Mouse (Mus musculus) retina, postnatal 7 days (tissue): ENCODE measurements around the gene 4931409K22Rik.
A peak's percentile ranks its signal among the peaks of the same experiment; 100 is the strongest.
"Not testable (repeated sequence)": the region's sequence is repeated elsewhere in the genome, so short reads cannot be mapped to it uniquely, and the experiment has no call there.

Experiments
- DNase-seq: peaks from one replicate; pipeline ENCODE4 v3.0.0-alpha.2; 2012; ENCODE audit warnings: low read depth, low spot score

The 4931409K22Rik gene

DNA sequence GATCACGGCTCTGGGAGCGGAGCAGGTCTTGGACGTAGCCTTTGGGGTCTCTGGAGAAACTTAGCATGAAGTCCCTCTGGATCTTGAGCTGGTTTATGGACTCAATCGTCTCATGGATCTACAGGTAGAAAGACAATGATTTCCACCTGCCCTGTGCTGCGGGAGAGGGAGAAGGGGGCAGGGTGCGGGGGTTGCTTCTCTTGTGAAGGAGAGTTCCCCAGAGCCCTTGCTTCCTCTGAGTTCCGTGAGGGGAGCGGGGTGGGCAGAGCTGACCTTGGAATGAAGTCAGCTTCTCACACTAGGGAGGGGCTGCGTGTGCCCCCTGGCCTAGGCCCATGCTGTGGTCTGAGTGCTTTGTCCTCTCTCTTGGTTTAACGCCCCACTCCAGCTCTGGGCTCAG is 36.6 kb upstream of the 4931409K22Rik start:
- no peak for DNase-seq

DNA sequence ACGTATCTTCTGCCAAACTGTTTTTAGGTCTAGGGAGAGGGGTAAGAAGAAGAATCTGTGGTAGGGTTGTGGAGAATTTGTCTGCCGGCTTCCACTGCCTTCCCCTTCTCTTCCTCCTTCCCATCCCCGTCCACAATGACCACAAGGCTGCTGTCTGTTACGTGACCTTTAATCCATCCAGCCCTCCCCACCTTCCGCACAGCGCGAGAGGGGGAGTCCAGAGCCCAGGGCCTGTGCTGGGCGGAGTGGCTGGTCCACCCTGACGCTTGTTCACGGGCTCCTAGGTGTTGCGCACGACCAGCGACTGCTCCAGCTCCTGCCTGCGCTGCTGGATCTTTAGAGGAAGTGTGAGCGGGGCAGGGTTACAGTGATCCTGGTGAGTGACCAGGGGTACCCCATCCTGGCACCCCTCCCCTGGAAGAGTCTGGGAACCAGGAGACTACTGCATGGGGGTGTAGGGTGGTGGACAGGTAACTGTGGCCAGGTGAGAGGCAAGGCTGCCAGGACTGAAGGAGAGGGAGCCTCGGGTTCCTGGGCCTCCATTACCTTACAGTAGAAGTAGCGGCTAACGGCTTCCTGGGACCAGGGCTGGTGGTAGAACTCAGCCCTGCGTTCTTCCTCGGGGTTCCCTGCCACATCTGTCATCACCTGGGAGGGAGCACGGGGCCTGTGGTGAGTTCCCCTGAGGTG is 36.0 kb upstream of the 4931409K22Rik start:
- no peak for DNase-seq

DNA sequence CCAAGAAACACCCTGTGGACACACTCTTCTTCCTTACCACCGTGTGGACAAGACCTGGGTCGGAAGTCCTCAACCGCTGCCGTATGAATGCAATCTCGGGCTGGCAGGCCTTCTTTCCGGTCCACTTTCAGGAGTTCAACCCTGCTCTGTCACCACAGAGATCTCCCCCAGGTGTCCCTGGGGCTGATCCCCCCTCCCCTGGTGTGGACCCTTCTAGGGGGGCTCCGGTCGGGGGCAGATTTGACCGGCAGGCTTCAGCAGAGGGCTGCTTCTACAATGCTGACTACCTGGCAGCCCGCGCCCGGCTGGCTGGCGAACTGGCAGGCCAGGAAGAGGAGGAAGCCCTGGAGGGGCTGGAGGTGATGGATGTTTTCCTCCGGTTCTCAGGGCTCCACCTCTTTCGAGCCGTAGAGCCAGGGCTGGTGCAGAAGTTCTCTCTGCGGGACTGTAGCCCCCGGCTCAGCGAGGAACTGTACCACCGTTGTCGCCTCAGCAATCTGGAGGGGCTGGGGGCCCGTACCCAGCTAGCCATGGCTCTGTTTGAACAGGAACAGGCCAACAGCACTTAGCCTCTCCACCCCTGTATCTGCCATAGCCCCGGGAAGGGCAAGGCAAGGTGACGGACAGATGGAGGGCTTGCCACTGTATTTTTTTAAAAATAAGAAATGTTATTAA is 35.3 kb upstream of the 4931409K22Rik start:
- DNase-seq = no peak

DNA sequence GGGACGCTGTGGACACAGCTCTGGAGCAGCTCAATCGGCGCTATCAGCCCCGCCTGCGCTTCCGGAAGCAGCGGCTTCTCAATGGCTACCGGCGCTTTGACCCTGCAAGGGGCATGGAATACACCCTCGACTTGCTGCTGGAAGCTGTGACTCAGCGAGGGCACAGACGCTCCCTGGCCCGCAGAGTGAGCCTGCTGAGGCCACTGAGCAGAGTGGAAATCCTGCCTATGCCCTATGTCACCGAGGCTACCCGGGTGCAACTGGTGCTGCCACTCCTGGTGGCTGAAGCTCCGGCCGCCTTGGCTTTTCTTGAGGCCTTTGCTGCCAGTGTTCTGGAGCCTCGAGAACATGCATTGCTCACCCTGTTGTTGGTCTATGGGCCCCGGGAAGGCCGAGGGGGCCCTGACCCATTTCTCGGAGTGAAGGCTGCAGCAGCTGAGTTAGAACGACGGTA is 34.7 kb upstream of the 4931409K22Rik start:
- no peak for DNase-seq

DNA sequence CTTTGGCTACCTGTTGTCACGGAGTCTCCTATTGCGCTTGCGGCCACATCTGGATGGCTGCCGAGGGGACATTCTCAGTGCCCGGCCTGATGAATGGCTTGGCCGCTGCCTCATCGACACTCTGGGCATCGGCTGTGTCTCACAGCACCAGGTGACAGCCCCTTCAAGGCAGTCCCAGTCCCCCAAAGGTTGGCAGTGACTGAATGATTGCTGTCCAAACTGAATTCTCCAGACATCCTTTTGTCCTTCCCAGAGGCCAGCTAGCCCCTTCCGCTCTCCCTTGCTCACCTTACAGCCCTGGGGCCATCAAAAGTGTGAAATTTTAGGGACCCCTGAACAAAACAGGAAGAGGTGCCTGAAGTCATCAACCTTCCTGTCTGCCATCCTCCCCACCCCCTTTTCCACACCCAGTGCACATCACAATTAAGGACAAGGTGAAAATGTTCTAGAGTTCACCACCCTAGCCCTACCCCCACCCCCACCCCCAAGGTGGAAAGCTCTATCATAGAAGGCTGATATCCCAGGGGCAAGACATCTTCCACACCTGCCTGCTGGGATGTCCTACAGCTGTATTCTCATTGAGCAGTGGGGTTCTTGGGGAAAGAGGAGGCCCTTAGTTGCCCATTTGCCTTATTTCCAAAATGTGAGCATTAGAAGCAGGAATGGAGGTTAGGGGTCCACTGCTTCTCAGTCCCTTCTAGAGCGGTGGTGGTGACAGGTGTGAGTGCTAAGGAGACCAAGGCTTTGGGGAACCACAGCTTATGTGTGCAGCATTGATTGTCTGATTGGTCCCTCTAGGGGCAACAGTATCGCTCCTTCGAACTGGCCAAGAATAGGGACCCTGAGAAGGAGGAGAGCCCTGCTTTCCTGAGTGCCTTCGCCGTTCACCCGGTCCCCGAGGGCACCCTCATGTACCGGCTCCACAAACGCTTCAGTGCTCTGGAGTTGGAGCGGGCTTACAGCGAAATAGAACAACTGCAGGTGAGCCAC is 33.2 kb upstream of the 4931409K22Rik start:
- DNase-seq = no peak

DNA sequence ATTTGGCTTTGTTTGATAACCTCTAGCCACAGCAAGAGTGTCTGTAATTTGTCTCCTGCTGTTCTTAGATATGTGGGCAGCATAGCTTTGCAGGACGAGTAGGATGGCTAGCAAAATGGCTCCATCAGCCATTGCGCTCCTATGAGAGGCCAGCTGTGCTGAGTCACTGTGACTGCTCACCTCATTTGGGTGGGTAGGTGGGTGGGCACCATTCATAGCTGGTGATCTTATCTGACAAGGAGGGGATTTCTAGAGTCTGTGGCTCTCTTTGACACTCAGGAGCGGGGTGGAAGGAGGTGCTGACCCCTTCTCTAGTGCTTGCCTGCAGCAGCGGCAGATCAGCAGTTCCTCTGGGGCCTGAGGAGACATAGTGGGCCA is 30.6 kb upstream of the 4931409K22Rik start:
- DNase-seq = no peak

DNA sequence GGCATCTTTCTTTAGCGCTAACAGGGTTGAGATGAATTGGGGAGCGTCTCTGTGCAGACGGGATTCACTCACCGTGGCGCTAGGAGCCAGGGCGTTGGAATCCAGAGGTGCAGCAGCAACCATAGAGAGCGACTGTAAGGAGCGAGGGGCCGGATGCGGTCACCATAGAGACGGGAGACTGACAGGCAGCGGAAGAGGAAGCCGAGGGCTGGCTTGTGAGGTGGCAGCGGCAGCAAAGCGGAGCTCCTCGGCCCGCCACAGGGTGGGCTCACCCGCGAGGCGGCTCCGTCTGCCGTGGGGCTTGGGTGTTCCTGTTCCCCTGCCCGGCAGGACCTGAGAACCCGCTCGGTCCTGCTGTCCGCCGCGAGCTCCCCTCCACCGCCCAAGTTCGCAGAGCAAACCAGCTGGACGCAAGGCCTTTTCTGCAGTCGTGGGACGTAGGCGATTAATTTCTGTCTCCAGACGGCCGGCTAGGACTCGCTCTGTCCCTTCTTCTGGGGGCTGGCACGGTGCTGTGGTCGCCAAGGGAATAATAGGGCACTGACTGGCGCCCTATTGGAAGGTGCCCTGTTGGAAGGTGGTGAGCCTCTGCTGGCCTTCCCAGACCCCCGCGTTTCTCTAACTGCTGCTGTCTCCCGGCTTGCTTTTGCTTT is 30.1 kb upstream of the 4931409K22Rik start, which contains the start of gene Chpf2:
Gene Chpf2 (plus strand): TSS at position 195 of the 653 bp plus-strand sequence.
- peak; percentile 70 for DNase-seq

DNA sequence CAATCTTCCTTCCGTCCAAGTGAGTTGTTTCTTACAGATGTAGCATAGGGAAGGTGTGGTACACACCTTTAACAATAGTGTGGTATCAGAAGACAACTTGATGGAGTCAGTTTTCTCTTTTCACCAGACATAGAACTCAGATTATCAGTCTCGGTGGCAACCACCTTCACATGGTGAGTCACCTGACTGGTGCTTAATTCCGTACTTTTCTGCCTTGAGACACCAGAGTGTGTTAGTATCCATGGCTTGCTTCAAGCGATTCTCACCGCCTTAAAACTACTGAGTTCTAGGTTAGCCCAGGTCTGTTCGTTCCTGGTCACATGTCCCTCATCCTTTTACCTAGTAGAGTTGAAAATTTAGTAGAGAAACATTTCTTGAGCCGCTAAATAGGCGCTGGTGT is 29.5 kb upstream of the 4931409K22Rik start:
- DNase-seq = no peak

DNA sequence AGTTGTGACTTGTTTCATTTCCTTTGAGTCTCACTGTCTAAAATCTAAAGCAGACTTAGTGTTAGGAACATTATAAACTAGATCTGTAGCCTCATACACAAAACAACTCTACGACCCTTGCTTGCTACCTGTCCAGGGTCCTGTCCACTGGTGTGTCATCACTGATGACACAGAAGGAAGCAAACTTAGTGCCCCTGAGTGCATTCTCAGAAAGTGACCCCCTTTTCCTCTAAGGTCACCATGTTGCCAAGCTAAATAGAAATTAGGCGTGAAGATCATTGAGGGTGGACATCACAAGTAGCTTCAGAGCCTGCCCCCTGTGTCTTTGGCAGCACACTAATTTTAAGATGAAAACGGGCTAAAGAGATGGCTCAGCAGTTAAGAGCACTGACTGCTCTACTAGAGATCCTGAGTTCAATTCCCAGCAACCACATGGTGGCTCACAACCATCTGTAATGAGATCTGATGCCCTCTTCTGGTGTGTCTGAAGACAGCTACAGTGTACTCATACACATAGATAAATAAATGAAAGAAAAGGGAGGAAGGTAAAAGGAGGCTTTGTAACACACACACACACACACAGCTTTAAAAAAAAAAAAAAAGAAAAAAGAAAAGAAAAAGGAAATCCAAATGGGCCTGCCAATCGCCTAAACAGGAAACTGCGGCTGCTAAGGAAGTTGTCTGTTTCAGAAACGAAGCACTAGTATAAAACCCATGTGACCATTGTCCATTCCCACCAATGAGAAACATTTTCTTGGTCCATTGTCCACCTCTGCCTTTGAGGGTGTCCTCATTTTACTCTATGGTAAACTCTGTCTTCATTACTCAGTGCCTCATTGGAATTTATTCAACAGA is 21.7 kb upstream of the 4931409K22Rik start:
- DNase-seq = no peak

DNA sequence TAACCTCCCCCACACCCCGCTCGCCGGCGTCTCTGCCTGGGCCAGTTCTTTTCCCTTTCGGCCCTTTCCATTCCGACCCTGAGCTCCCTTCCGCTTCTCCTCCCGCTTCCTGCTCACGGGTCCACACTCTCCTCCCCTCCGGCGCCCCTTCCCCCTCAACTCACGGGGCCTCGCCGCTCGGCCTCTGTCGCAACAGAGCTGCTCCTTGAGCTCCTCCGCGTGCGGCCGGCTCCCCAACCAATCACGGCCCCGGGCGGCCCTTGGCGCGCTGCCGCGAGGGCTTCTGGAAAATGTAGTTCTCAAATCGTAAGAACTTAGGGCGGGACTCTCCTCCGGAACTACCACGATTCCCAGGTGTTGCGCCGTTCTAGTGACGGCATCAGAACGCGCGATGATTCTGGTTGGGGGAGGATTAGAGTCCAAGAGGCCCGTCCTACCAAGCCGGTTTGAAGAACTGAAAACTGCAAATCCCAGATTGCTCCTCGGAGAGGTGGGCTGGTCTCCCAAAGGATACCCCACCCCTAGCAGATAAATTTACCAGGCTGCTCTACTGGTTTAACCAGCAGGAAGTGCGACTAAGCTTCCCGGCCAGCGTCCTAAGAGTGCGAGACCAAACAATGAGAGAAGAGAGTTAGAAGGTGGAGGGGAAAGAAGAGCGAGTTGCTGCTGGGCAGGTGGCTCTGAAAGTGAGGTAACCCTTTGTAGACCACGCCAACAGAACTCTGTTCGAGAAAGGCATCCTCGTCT is 20.7 kb upstream of the 4931409K22Rik start, which contains the start of gene Abcf2:
Gene Abcf2 (minus strand): TSS at position 285 of the 747 bp plus-strand sequence.
- DNase-seq = peak; percentile 100

DNA sequence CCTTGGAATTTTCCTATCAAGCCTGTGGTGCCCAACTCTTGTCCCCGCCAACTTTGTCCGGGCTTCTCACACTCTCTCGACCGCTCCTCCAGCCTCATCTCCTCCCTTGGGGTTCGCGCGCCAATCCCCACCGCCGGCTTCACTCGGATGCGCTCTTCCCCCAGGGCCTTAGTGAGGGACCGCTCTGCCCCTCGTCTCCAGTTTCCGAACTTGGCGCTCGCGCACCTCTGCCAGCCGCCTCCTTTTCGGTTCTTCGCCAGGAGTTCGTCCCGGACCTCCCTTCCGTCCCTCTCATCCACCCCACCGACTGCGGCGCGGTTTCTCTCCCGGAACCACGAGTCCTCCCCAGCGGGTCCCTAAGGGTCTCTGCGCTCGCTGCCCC is 20.2 kb upstream of the 4931409K22Rik start:
- DNase-seq = no peak

DNA sequence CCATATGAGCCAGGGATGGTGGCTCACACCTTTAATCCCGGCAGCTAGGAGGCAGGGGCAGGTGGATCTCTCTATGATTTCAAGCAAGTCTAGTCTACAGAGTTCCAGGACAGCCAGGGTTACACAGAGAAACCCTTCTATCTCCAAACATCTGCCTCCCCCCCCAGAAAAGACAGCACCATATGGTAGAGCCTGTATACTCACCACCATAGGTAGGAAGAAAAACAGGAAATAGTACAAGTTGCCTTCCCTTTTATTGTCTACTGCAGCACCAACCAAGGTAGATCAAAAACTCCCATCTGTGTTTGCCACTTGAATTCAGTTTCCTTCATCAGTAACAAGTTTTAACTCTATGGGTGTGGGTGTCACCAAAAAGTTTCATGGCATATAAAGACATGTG is 19.3 kb upstream of the 4931409K22Rik start:
- DNase-seq = no peak

DNA sequence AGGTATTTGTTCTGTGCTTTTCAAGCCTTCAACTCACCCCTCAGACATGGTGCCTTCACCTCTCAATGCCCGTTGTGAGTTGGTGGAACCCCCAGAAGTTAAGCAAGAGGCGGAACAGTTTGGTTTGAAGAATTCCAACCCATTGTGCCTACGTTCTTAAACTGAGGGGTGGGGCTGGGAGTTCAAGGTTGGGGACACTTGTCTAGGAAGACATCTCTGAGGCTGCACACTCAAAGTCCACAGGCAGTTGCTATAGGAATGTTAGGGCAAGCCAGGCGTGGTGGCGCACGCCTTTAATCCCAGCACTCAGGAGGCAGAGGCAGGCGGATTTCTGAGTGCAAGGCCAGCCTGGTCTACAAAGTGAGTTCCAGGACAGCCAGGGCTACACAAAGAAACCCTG is 1.3 kb downstream of the 4931409K22Rik start:
- DNase-seq = not testable (repeated sequence)

DNA sequence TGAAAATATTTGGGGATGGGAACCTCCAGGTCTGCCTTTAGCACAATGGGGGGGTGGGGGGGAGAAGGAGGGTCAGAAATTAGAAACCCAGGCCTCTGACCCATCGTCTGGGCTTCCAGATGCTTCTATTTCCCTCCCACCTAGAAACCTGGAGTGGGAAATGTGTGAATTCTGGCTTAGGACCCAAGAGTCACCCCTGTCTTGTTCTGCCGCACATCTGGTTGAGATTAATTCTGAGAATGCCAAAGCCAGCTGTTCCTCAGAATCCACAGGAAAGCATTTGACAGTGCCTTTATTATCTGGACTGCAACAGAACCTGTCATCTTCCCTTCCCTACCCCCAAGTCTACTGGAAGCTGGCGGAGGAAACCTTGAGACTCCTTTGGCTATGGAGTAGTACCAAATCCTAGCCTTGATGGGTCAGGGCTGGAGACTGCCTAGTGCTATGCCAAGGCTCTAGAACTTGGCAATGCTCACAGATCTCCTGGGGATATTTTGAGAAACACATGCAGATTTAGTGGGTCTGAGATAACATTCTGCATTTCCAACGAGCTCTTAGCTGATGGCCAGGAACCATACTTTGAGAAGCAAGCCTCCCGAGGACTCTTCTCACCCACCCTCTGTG is 2.9 kb downstream of the 4931409K22Rik start:
- DNase-seq = no peak

DNA sequence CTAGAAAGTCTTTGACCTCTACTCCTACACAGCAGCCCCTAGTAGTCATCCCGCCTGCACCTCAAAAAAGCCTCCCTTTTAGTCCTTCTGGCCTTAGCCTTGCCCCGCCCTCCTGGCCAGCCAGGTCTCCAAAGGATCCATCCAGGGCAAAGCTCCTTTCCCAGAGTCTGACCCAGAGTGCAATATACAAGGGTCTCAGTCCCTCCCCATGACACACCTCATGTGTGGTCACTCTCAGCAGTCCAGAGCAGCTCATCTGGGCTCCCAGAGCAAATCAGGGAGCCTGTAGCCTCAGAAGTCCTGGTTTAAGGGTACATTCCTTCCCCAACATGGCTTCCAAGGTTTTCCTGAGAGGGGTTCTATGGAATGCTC is 5.3 kb downstream of the 4931409K22Rik start:
- DNase-seq = no peak

DNA sequence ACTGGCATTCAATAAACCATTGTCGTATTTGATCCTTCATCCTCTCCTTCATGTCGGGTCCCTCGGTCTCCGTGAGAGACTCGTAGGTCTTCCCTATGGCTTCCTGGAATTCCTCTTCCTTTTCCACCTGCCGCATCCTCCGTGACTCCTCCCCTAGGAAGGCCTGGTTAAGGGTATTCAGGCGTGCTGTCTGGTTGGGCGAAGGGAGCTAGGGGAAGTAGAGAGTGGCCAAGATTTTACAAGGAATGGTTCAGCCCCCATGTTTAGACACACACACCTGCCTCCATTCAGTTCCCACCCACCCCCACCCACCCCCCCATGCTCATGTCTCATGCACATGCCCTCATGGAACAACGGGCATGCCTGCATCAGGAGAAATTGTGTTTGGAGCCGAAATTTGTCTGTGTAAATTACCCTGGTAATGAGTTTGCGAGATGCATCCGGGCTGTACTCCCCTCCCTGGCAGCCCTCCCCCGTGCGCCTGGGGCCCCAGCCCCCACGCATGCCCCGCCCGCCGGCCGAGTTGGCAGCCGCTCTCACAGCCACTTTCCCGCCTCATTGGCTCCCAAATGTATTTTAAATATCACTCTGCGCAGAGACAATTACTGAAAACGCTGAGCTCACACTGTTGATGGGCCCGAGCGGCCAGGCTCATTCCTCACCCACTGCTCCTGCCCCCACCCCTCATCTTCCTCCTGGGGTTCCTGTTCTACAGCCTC is 5.9 kb downstream of the 4931409K22Rik start:
- no peak for DNase-seq

DNA sequence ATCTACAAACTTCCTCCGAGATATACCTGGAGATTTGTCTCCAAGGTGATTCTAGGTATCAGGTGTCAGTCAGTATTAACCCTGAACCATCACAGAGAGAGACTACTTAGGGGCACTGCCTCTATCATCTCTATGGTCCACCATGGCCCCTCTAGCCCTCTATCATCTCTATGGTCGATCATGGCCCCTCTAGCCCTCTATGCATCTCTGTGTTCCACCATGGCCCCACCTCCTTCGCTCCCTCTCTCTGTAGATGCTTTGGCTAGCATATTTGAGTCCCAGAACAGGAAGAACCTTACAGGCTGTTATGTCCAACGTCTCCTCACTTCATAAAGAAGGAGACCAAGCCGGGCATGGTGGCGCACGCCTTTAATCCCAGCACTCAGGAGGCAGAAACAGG is 14.0 kb downstream of the 4931409K22Rik start:
- no peak for DNase-seq

DNA sequence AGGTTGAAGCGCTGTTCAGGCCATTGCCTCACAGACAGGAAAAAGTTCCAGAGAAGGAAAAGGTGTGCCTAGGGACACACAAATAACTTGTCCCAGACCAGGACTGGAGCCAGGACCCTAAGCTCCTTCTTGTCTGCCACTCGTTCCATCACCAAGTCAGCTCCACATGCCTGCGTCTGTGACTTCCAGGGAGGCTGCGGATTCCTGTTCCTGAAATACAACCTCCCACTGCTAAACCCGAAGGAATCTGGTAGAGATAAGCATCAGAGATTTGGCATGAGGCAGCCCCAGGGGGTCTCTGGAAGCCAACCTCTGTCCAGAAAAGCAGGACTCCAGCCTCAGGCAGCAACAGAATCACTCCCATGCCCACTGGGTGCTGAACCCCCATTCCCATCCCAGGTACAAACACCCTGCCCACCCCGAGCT is 15.5 kb downstream of the 4931409K22Rik start:
- DNase-seq = no peak
